Mouse (Mus musculus): ENCODE results near the gene Psma6.

DNA sequence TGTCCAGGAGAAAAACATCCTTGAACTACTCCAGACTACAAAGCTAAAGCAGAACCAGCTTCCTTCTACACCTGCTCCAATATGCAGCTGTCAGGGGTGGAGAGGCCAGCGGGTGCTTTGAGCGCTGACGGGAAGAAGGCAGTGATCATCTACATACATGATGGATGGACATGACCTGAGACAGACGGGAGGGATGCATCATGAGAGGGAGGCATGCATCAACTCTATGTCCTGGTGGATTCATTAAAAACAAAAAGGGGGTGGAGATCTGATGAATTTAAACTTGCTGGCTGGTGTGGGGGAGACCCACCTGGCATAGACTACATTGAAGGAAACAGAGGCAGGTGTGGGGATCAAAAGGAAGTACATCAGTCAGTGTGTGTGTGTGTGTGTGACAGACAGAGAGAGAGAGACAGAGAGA, 60.0 kb downstream of the Psma6 start:
- TF ChIP-seq CTCF (IDR thresholded peaks at IDR 0.05; ENCODE audit: borderline replicate concordance, insufficient read depth, low read length) (no peak), POLR2A (IDR thresholded peaks at IDR 0.05; ENCODE audit: low read depth, low read length) (no peak)
